Mouse (Mus musculus) forebrain, embryonic 11.5 days (tissue): Measurements from ENCODE around the gene Alppl2. TPM values are rescaled to one million over a fixed set of nuclear protein-coding genes. Genes with fewer than 3 reads are reported as not detected.

Experiments used
- ATAC-seq: fragments of 200-750 bp; cut with Nextera tagmentation; replicated peaks from 2 replicates; pipeline ENCODE4 v1.8.0; 2017; ENCODE audit warnings: moderate TSS enrichment; ENCODE audit not compliant: low FRiP score
- DNase-seq: peaks from one replicate; pipeline ENCODE4 v3.0.0-alpha.2; 2017; ENCODE audit warnings: low spot score
- H3K27ac ChIP-seq: fragments of 300-500 bp; sonication (generic); 2 replicates; pipeline ENCODE4 v1.5.1; 2014; ENCODE audit warnings: low read depth, low read length
- H3K27me3 ChIP-seq: fragments of 300-500 bp; sonication (generic); 2 replicates; pipeline ENCODE4 v1.6.1; 2014; ENCODE audit warnings: mild to moderate bottlenecking, low read length, mixed read lengths; ENCODE audit not compliant: control insufficient read depth, insufficient read depth
- H3K36me3 ChIP-seq: fragments of 300-500 bp; sonication (generic); 2 replicates; pipeline ENCODE4 v1.6.1; 2014; ENCODE audit warnings: mild to moderate bottlenecking, low read length, moderate library complexity, mixed read lengths; ENCODE audit not compliant: control insufficient read depth, insufficient read depth
- H3K4me1 ChIP-seq: fragments of 300-500 bp; sonication (generic); replicated peaks from 2 replicates; pipeline ENCODE4 v1.6.1; 2014; ENCODE audit warnings: low read length, mixed read lengths; ENCODE audit not compliant: control insufficient read depth, insufficient read depth
- H3K4me2 ChIP-seq: fragments of 300-500 bp; sonication (generic); 2 replicates; pipeline ENCODE4 v1.6.1; 2014; ENCODE audit warnings: low read depth, mild to moderate bottlenecking, low read length, moderate library complexity, mixed read lengths; ENCODE audit not compliant: severe bottlenecking
- H3K4me3 ChIP-seq: fragments of 300-500 bp; sonication (generic); 2 replicates; pipeline ENCODE4 v1.5.1; 2014; ENCODE audit warnings: low read depth, low read length
- H3K9ac ChIP-seq: fragments of 300-500 bp; sonication (generic); 2 replicates; pipeline ENCODE4 v1.6.1; 2014; ENCODE audit warnings: low read length
- H3K9me3 ChIP-seq: fragments of 300-500 bp; sonication (generic); 2 replicates; pipeline ENCODE4 v1.6.1; 2016; ENCODE audit warnings: low read length, mixed read lengths; ENCODE audit not compliant: control insufficient read depth
- WGBS: fragments of 180-500 bp; shearing (Covaris S2); extraction: QIAGEN DNeasy Blood & Tissue Kit; methylation state at CpG from one replicate; pipeline ENCODE4 v1.1.7; 2014; 5-methylcytosine and 5-hydroxymethylcytosine counted together
- polyA plus RNA-seq: library from polyadenylated mRNA; unstranded; fragments of >200 nt; fragmentation: Nextera tagmentation; extraction: Ambion mirVana; gene quantifications from 2 replicates; pipeline ENCODE4 v1.2.1, GENCODE M21; 2014

The Alppl2 gene
- polyA plus RNA-seq, 1 experiment from 2014 or later, result not detected

DNA sequence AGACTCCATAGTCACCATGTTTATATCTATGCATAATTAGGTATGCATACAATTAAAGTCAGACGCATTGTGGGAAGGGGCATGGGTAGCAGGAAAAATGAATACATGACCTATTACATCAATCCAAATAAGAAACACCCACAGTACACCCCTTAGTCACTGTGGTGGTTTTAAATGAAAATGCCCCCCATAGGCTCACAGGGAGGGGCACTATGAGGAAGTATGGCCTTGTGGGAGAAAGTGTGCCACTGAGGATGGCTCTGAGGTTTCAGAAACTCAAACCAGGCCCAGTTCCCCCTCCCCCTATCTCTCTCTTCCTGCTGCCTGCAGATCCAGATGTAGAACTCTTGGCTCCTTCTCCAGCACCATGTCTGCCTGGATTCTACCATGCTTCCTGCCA lies 14.2 kb upstream of the Alppl2 start:
- no peak for DNase-seq
- Histone ChIP-seq H3K9me3 (no peaks in the 10 kb centered on the region), H3K4me1 (no peaks in the 10 kb centered on the region), H3K9ac (no peak overlapping the region), H3K4me3 (no peak overlapping the region), H3K27ac (no peak overlapping the region), H3K36me3 (no peaks in the 10 kb centered on the region), H3K27me3 (peaks cover under 1% of the 10 kb centered on the region; the same call in 1 of the 2 replicates), H3K4me2 (no peak overlapping the region)
- WGBS, result 86% methylated on average over 1 of the region's 1 CpGs
- ATAC-seq, result no peak

DNA sequence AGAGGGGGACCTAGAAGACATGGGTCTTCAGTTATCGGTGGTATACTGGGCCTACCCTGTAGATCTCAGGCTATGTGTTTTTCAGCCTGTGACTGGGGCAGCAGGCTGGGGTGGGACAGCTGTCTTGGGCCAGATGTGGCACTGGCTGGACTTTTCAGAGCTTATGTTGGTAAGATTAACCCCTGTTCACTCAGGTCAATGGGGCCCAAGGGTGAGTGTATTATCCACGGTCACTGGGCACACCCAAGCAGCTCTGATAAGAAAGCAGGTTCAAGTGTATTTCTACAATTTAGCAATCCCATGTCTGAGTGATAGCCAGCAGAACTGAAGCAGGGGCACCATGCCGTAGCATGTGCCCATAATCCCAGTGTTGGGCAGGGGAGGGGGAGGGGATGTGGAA lies 12.4 kb upstream of the Alppl2 start:
- WGBS, result 82% methylated on average over 3 of the region's 3 CpGs
- no peak for ATAC-seq

DNA sequence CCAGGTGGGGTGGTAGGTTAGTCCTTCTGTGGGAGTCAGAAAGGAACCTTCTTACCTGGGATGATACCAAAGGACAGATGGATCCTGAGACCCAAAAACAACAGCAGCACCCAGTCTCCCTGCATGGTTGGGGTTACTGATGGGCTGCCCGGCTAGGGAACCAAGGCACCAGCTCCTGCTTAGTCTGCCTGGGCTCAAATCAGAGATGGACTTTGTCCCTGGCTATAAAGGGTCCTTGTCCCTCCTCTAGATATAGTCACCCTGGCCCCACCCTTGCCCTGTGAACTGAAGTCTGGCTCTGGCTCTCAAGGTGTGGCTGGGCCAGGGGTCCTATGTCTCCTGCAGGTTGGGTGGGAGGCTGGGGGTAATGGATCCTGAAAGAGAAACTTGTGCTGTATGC lies 11.7 kb upstream of the Alppl2 start, which contains the start of gene Alpi:
Alpi (minus strand) TSS at position 196 of the 400 bp plus-strand sequence.
- 83% methylated on average over 1 of the region's 1 CpGs for WGBS
- Histone ChIP-seq H3K9ac (no peak within 1 kb of the TSS), H3K4me2 (no peak within 1 kb of the TSS), H3K36me3 (no peaks in the 10 kb centered on the region), H3K4me3 (no peak within 1 kb of the TSS), H3K4me1 (no peaks in the 10 kb centered on the region), H3K9me3 (no peaks in the 10 kb centered on the region), H3K27ac (no peak within 1 kb of the TSS), H3K27me3 (peaks cover 3% of the 10 kb centered on the region; the same call in 1 of the 2 replicates)
- no peak for DNase-seq
- no peak for ATAC-seq

More for the DNA sequence above, 12.4 kb upstream of the Alppl2 start:
- Histone ChIP-seq H3K9ac (no peak overlapping the region), H3K4me2 (no peak overlapping the region), H3K27me3 (peaks cover 3% of the 10 kb centered on the region; the same call in 1 of the 2 replicates), H3K9me3 (no peaks in the 10 kb centered on the region), H3K4me1 (no peaks in the 10 kb centered on the region), H3K27ac (no peak overlapping the region), H3K4me3 (no peak overlapping the region), H3K36me3 (no peaks in the 10 kb centered on the region)
- no peak for DNase-seq

DNA sequence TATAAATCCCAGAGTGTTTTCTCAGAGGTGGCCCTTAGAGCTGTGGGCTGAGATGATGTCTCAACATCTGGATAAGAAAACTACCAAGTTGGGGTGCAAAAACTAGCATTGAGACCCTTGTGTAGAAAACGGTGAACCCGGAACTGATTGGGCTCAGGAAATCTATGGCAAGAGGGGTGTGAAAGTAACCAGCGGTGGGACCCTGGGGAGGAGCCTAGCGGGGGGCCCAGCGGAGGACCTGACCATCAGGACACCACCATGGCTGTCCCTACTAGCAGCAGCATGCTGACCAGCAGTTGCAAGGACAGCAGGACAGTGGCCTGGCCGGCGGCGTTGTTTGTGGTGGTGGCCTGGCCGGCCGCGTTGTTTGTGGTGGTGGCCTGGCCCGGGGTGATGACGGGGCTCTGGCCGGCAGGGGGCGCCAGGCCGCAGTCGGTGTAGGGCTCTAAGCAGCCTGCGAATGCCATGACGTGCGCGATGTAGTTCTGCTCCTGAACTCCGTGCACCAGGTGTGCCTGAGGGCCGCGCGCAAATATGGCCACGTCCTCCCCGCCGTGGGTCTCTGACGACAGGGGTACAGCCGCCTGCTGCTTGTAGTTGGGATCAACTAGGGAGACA lies 8.7 kb upstream of the Alppl2 start:
- 12% methylated on average over 30 of the region's 30 CpGs for WGBS
- no peak overlapping the region for H3K27ac ChIP-seq

DNA sequence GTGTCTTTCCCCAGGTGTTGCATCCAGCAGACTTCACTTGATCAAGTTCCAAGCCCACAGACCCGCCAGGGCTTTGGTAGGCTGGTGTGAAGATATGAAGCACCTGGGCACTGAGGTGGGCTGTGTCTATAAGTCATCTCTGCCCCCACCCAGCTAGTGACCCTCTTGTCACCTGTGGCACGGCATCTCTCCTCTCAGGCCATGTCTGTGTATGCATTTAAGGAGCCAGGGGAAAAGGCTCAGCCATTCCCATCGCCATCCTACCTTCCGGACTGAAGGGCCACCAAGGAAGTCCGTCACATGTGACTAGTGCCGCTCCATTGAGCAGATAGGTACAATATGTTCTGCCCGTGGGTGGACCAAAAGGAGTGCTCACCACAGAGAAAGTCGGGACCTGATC lies 5.9 kb upstream of the Alppl2 start:
- Histone ChIP-seq H3K4me1 (no peaks in the 10 kb centered on the region), H3K4me3 (no peak overlapping the region), H3K27me3 (peaks cover 3% of the 10 kb centered on the region; the same call in 1 of the 2 replicates), H3K36me3 (no peaks in the 10 kb centered on the region), H3K9ac (no peak overlapping the region), H3K9me3 (no peaks in the 10 kb centered on the region), H3K27ac (no peak overlapping the region), H3K4me2 (no peak overlapping the region)
- WGBS, result 78% methylated on average over 8 of the region's 8 CpGs
- ATAC-seq (no peak), DNase-seq (no peak)

More for the DNA sequence above, 8.7 kb upstream of the Alppl2 start:
- DNase-seq (peak; percentile 86), ATAC-seq (peak; percentile 80)
- H3K9me3 ChIP-seq, result no peaks in the 10 kb centered on the region
- H3K4me3 ChIP-seq, result no peak overlapping the region
- no peak overlapping the region for H3K9ac ChIP-seq
- peak overlapping the region; percentile 40 for H3K4me2 ChIP-seq
- no peaks in the 10 kb centered on the region for H3K36me3 ChIP-seq
- no peaks in the 10 kb centered on the region for H3K4me1 ChIP-seq
- peaks cover 3% of the 10 kb centered on the region; the same call in 1 of the 2 replicates for H3K27me3 ChIP-seq

DNA sequence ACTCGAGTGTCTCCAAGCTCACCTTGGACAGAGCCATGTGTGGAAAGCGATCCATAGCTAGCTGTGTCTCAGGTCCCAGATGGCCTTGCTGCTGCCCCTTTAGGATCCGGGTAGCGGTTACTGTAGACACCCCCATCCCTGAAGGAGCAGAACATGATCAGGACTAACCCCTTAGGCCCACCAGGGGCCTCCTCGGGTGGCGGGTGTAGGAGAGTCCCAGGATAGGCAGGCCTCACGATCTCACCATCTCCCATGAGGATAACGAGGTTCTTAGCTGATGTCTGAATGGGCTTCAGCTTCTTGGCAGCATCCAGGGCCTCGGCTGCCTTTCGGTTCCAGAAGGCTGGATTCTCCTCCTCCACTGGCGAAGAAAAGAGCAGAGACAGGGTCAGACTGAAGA lies 477 bp downstream of the Alppl2 start:
- Histone ChIP-seq H3K27me3 (no peaks in the 10 kb centered on the region), H3K9ac (no peak overlapping the region), H3K4me1 (no peaks in the 10 kb centered on the region), H3K36me3 (no peaks in the 10 kb centered on the region), H3K9me3 (no peaks in the 10 kb centered on the region), H3K4me2 (no peak overlapping the region), H3K4me3 (no peak overlapping the region), H3K27ac (no peak overlapping the region)
- DNase-seq (no peak), ATAC-seq (no peak)
- WGBS, result 87% methylated on average over 11 of the region's 11 CpGs

DNA sequence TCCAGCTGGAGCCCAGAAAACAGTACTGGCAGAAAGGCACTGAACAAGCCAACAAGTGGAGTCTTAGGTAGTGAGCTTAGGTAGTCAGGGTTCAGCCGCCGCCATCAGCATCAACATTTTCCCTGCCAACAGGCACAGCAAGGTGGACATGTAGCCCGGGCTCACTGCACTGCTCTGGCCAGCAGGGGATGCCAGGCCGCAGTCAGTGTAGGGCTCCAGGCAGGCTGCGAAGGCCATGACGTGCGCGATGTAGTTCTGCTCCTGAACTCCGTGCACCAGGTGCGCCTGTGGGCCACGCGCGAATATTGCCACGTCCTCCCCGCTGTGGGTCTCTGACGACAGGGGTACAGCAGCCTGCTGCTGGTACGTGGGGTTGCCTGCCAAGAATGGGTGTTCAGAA lies 2.8 kb downstream of the Alppl2 start:
- H3K27ac ChIP-seq, result no peak overlapping the region
- H3K9me3 ChIP-seq, result no peaks in the 10 kb centered on the region
- no peak overlapping the region for H3K4me3 ChIP-seq
- ATAC-seq (no peak), DNase-seq (no peak)
- no peaks in the 10 kb centered on the region for H3K4me1 ChIP-seq
- no peaks in the 10 kb centered on the region for H3K27me3 ChIP-seq
- no peaks in the 10 kb centered on the region for H3K36me3 ChIP-seq
- H3K4me2 ChIP-seq, result no peak overlapping the region
- 74% methylated on average over 17 of the region's 17 CpGs for WGBS
- H3K9ac ChIP-seq, result no peak overlapping the region

DNA sequence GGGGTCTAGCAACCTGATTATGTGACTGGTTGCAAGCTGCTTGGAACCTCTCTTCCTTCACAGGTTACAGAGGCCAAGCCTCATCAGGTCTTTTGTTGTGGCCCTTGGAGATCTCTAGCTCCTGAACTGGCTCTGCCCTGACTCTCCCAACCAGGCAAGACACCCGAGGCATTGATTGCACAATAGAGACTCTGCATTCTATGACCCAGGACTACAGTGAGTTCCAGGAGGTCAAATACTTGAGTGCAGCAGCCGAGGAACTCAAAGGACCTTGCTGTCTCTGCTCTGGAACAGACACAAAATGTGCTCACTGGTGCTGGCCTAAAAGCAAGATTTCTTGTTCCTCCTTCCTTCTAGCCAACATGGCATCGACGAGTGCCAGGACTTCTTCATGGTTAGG lies 3.5 kb downstream of the Alppl2 start:
- Histone ChIP-seq H3K36me3 (no peaks in the 10 kb centered on the region), H3K27ac (no peak overlapping the region), H3K9me3 (no peaks in the 10 kb centered on the region), H3K27me3 (no peaks in the 10 kb centered on the region), H3K4me1 (no peaks in the 10 kb centered on the region), H3K4me2 (no peak overlapping the region), H3K9ac (no peak overlapping the region), H3K4me3 (no peak overlapping the region)
- ATAC-seq, result no peak
- 78% methylated on average over 4 of the region's 4 CpGs for WGBS
- no peak for DNase-seq

DNA sequence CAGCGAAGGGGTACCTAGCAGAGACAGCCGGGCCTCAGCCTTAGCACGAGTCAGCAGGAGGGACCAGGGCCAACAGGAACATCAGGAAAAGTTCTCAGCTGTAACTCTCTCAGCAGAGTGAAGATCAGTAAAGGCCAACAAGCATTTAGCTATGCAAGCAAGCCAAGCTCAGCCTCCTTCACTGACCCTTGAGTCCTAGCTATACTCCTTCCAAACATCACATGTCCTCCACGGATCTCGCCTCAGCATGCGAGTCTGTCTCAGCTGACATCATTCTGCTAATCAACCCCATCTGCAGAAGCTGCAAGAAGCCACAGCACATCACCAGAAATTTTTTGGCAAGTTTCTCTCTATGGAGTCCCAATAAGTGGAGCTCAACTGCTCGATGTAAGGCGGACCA lies 16.0 kb downstream of the Alppl2 start:
- ATAC-seq, result no peak
- no peak overlapping the region for H3K4me3 ChIP-seq
- no peaks in the 10 kb centered on the region for H3K36me3 ChIP-seq
- H3K9me3 ChIP-seq, result no peaks in the 10 kb centered on the region
- no peak overlapping the region for H3K27ac ChIP-seq
- WGBS, result 94% methylated on average over 8 of the region's 8 CpGs
- H3K27me3 ChIP-seq, result no peaks in the 10 kb centered on the region
- H3K4me1 ChIP-seq, result no peaks in the 10 kb centered on the region
- no peak overlapping the region for H3K4me2 ChIP-seq
- DNase-seq, result no peak
- H3K9ac ChIP-seq, result no peak overlapping the region
